Mouse (Mus musculus) thymus, adult 2 months (tissue): ENCODE measurements at regions not wholly inside any gene's neighbourhood (a gene's known extent, or its start where the extent isn't known, plus 50 kb on each side); places are given as distances from the start of the nearest gene placed in this dataset.

ENCODE experiments used
- CTCF ChIP-seq: fragments of 200-500 bp; IDR thresholded peaks from 2 replicates; pipeline ENCODE4 v1.5.1; 2012; ENCODE audit warnings: mild to moderate bottlenecking, control low read depth, low read length, moderate library complexity, borderline replicate concordance; ENCODE audit not compliant: control insufficient read depth, poor library complexity, insufficient read depth; ENCODE audit errors: extremely low read depth
- POLR2A ChIP-seq: fragments of 200-500 bp; IDR thresholded peaks from 2 replicates; pipeline ENCODE4 v1.6.1; 2012; ENCODE audit warnings: mild to moderate bottlenecking, low read length, control low read depth, moderate library complexity; ENCODE audit not compliant: control insufficient read depth, poor library complexity, insufficient read depth; ENCODE audit errors: extremely low read depth

DNA sequence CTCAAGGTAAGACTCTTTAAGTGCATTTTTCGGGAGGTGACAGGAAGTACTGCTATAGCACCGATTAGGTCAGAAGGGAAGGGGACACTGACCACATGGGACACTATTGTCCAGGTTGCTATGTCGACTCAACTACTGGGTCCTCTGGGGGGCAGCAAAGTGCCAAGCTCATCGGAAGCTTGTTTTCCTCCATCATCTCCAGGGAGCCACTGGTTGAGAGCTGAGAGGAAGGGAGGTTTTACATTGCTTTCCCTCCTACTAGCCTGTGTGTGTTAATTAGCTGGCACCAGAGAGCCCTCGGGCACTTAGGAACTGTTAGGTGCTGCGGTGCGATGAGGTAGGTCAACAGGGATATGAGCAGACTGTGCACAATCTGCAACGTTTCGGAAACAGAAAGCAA, 129.2 kb upstream of the Slc24a2 start:
- TF ChIP-seq POLR2A = no peak
- no peak for TF ChIP-seq CTCF
